Mouse (Mus musculus) cortical plate, adult 2 months (tissue): ENCODE measurements at regions not wholly inside any gene's neighbourhood (a gene's known extent, or its start where the extent isn't known, plus 50 kb on each side); places are given as distances from the start of the nearest gene placed in this dataset.

ENCODE experiments used
- CTCF ChIP-seq: fragments of 200-500 bp; IDR thresholded peaks from 2 replicates; pipeline ENCODE4 v1.5.1; 2011; ENCODE audit warnings: mild to moderate bottlenecking, control low read depth, low read length; ENCODE audit not compliant: insufficient read depth; ENCODE audit errors: extremely low read depth
- POLR2A ChIP-seq: fragments of 200-500 bp; IDR thresholded peaks from 2 replicates; pipeline ENCODE4 v1.6.1; 2011; ENCODE audit warnings: mild to moderate bottlenecking, low read length, control low read depth; ENCODE audit not compliant: insufficient read depth; ENCODE audit errors: extremely low read depth

- no peak for TF ChIP-seq POLR2A
- no peak for TF ChIP-seq CTCF
Observed at GRCm38 (mm10) chr11:6988884-6989824, 74.1 kb upstream of the Adcy1 start.
